Mouse (Mus musculus) myocyte (in vitro differentiated cells): ENCODE data around the gene Prkcb. TPM values are rescaled to one million over a fixed set of nuclear protein-coding genes. Genes with fewer than 3 reads are reported as not detected.

Experiments
- H3K27me3 ChIP-seq: one replicate; pipeline ENCODE4 v1.6.1; 2011; ENCODE audit not compliant: control insufficient read depth, insufficient read depth, insufficient read length
- H3K36me3 ChIP-seq: one replicate; pipeline ENCODE4 v1.6.1; 2011; ENCODE audit not compliant: control insufficient read depth, insufficient read depth
- H3K4me2 ChIP-seq: one replicate; pipeline ENCODE4 v1.6.1; 2011; ENCODE audit warnings: low read depth, control low read depth
- H3K4me3 ChIP-seq: one replicate; pipeline ENCODE4 v1.5.1; 2011; ENCODE audit warnings: mild to moderate bottlenecking, control low read depth, moderate library complexity
- H3K79me2 ChIP-seq: one replicate; pipeline ENCODE4 v1.6.1; 2011; ENCODE audit not compliant: control insufficient read depth, insufficient read depth
- H3ac ChIP-seq: one replicate; pipeline ENCODE4 v1.6.1; 2011; ENCODE audit not compliant: control insufficient read depth, insufficient read length
- CEBPB ChIP-seq: IDR thresholded peaks from 2 replicates; pipeline ENCODE4 v1.6.1; 2011; ENCODE audit warnings: mild to moderate bottlenecking, moderate library complexity; ENCODE audit not compliant: poor library complexity, insufficient read depth, severe bottlenecking
- E2F4 ChIP-seq: IDR thresholded peaks from one replicate; pipeline ENCODE4 v1.6.1; 2011; ENCODE audit warnings: mild to moderate bottlenecking, control low read depth, moderate library complexity; ENCODE audit not compliant: insufficient read depth
- MAX ChIP-seq: IDR thresholded peaks from one replicate; pipeline ENCODE4 v1.6.1; 2011; ENCODE audit warnings: low read depth, mild to moderate bottlenecking, control low read depth
- MYOD1 ChIP-seq, 3 experiments: IDR thresholded peaks; one replicate each; pipeline ENCODE4 v1.6.1; 2011; ENCODE audit warnings: control low read depth in 2 of 3, low read depth in 2 of 3, mild to moderate bottlenecking in 2 of 3, moderate library complexity in 1 of 3; ENCODE audit not compliant: insufficient read length in 2 of 3, control insufficient read depth in 1 of 3
- MYOG ChIP-seq, 3 experiments: IDR thresholded peaks; one replicate each; pipeline ENCODE4 v1.6.1; 2011; ENCODE audit warnings: control low read depth in 2 of 3, low read depth in 2 of 3, mild to moderate bottlenecking in 2 of 3; ENCODE audit not compliant: insufficient read length in 2 of 3, control insufficient read depth in 1 of 3, insufficient read depth in 1 of 3
- POLR2A ChIP-seq: IDR thresholded peaks from one replicate; pipeline ENCODE4 v1.6.1; 2011; ENCODE audit warnings: low read depth, mild to moderate bottlenecking, control low read depth, moderate library complexity; ENCODE audit not compliant: insufficient read length
- POLR2AphosphoS2 ChIP-seq: IDR thresholded peaks from one replicate; pipeline ENCODE4 v1.6.1; 2011; ENCODE audit warnings: low read depth, control low read depth; ENCODE audit not compliant: insufficient read length
- REST ChIP-seq: IDR thresholded peaks from one replicate; pipeline ENCODE4 v1.6.1; 2011; ENCODE audit warnings: mild to moderate bottlenecking, control low read depth, moderate library complexity; ENCODE audit not compliant: insufficient read depth, insufficient read length
- SRF ChIP-seq: IDR thresholded peaks from one replicate; pipeline ENCODE4 v1.6.1; 2011; ENCODE audit warnings: low read depth; ENCODE audit not compliant: control insufficient read depth, insufficient read length
- TCF12 ChIP-seq: IDR thresholded peaks from one replicate; pipeline ENCODE4 v1.6.1; 2011; ENCODE audit warnings: mild to moderate bottlenecking, control low read depth; ENCODE audit not compliant: poor library complexity, insufficient read depth, severe bottlenecking
- TCF3 ChIP-seq: IDR thresholded peaks from one replicate; pipeline ENCODE4 v1.6.1; 2011; ENCODE audit warnings: low read depth, control low read depth; ENCODE audit not compliant: insufficient read length
- USF1 ChIP-seq: IDR thresholded peaks from one replicate; pipeline ENCODE4 v1.6.1; 2011; ENCODE audit warnings: low read depth, mild to moderate bottlenecking, control low read depth, moderate library complexity
- polyA plus RNA-seq: library from polyadenylated mRNA; unstranded; fragments of >200 nt; fragmentation: generic; extraction: Trizol; gene quantifications from one replicate; pipeline ENCODE4 v1.2.1, GENCODE M21; 2012; ENCODE audit warnings: missing spikeins

Gene Prkcb
- polyA plus RNA-seq, 1 experiment = 2.2 TPM

GRCm38 (mm10) chr7:122268983-122269486 lies 19.5 kb upstream of the Prkcb start:
- Histone ChIP-seq H3K27me3 (no peaks in the 10 kb centered on the region), H3K79me2 (no peaks in the 10 kb centered on the region), H3ac (no peak overlapping the region), H3K4me2 (no peak overlapping the region), H3K36me3 (no peaks in the 10 kb centered on the region), H3K4me3 (no peak overlapping the region)
- TF ChIP-seq TCF12 (no peak), MAX (no peak), USF1 (no peak), MYOG (IDR thresholded peaks at IDR 0.05; ENCODE audit: control insufficient read depth in 1 of 3, insufficient read depth in 1 of 3, insufficient read length in 2 of 3, low read depth in 2 of 3) (no peak), POLR2A (no peak), MYOD1 (IDR thresholded peaks at IDR 0.05; ENCODE audit: control insufficient read depth in 1 of 3, insufficient read length in 2 of 3, low read depth in 2 of 3) (no peak)

GRCm38 (mm10) chr7:122272334-122272733 lies 16.2 kb upstream of the Prkcb start:
- H3K4me3 ChIP-seq = no peak overlapping the region
- H3ac ChIP-seq = no peak overlapping the region
- no peaks in the 10 kb centered on the region for H3K27me3 ChIP-seq
- no peaks in the 10 kb centered on the region for H3K36me3 ChIP-seq
- TF ChIP-seq TCF12 (no peak), MYOG (IDR thresholded peaks at IDR 0.05; ENCODE audit: control insufficient read depth in 1 of 3, insufficient read depth in 1 of 3, insufficient read length in 2 of 3, low read depth in 2 of 3) (no peak), POLR2AphosphoS2 (no peak), REST (no peak), MAX (no peak), TCF3 (no peak), USF1 (no peak)
- no peak overlapping the region for H3K4me2 ChIP-seq
- H3K79me2 ChIP-seq = no peaks in the 10 kb centered on the region

- no peak overlapping the region for H3K4me2 ChIP-seq
- H3K36me3 ChIP-seq = no peaks in the 10 kb centered on the region
- no peaks in the 10 kb centered on the region for H3K79me2 ChIP-seq
- no peak overlapping the region for H3ac ChIP-seq
- TF ChIP-seq E2F4 = no peak
- TF ChIP-seq CEBPB = no peak
- TF ChIP-seq MYOD1 (IDR thresholded peaks at IDR 0.05; ENCODE audit: control insufficient read depth in 1 of 3, insufficient read length in 2 of 3, low read depth in 2 of 3) = no peak
- no peak for TF ChIP-seq USF1
- TF ChIP-seq POLR2AphosphoS2 = no peak
- no peak for TF ChIP-seq MAX
- TF ChIP-seq TCF3 = no peak
- TF ChIP-seq TCF12 = no peak
- no peak for TF ChIP-seq REST
- no peak for TF ChIP-seq POLR2A
- TF ChIP-seq SRF = no peak
- no peak for TF ChIP-seq MYOG (IDR thresholded peaks at IDR 0.05; ENCODE audit: control insufficient read depth in 1 of 3, insufficient read depth in 1 of 3, insufficient read length in 2 of 3, low read depth in 2 of 3)
- no peaks in the 10 kb centered on the region for H3K27me3 ChIP-seq
- H3K4me3 ChIP-seq = no peak overlapping the region
Observed at GRCm38 (mm10) chr7:122279580-122279979, 9.0 kb upstream of the Prkcb start.

- Histone ChIP-seq H3K79me2 (no peaks in the 10 kb centered on the region), H3K27me3 (no peaks in the 10 kb centered on the region), H3K4me3 (no peak overlapping the region), H3K36me3 (no peaks in the 10 kb centered on the region), H3K4me2 (no peak overlapping the region), H3ac (no peak overlapping the region)
- no peak for TF ChIP-seq SRF
- no peak for TF ChIP-seq MAX
- TF ChIP-seq TCF12 = no peak
- no peak for TF ChIP-seq CEBPB
- no peak for TF ChIP-seq USF1
- TF ChIP-seq POLR2AphosphoS2 = no peak
Observed at GRCm38 (mm10) chr7:122280334-122280733, 8.2 kb upstream of the Prkcb start.

GRCm38 (mm10) chr7:122282584-122282983 lies 6.0 kb upstream of the Prkcb start:
- TF ChIP-seq MYOG (IDR thresholded peaks at IDR 0.05; ENCODE audit: control insufficient read depth in 1 of 3, insufficient read depth in 1 of 3, insufficient read length in 2 of 3, low read depth in 2 of 3) = no peak
- TF ChIP-seq POLR2AphosphoS2 = no peak
- Histone ChIP-seq H3K79me2 (no peaks in the 10 kb centered on the region), H3ac (no peak overlapping the region), H3K36me3 (no peaks in the 10 kb centered on the region), H3K27me3 (no peaks in the 10 kb centered on the region), H3K4me2 (no peak overlapping the region), H3K4me3 (no peak overlapping the region)
